Mouse (Mus musculus) small intestine, adult 2 months (tissue): ENCODE results near the gene Ccdc169. TPM values are rescaled to one million over a fixed set of nuclear protein-coding genes. Genes with fewer than 3 reads are reported as not detected.

ENCODE experiments used
- H3K27ac ChIP-seq: fragments of 200-500 bp; 2 replicates; pipeline ENCODE4 v1.5.1; 2012; ENCODE audit warnings: low read depth, low read length, control low read depth, inconsistent platforms; ENCODE audit not compliant: insufficient read depth
- H3K27me3 ChIP-seq: fragments of 200-500 bp; 2 replicates; pipeline ENCODE4 v1.6.1; 2012; ENCODE audit warnings: mild to moderate bottlenecking, moderate library complexity, low read length, inconsistent platforms; ENCODE audit not compliant: control insufficient read depth, insufficient read depth
- H3K36me3 ChIP-seq: fragments of 200-500 bp; 2 replicates; pipeline ENCODE4 v1.6.1; 2012; ENCODE audit warnings: mild to moderate bottlenecking, low read length, control low read depth, inconsistent platforms; ENCODE audit not compliant: control insufficient read depth, insufficient read depth
- H3K4me1 ChIP-seq: fragments of 200-500 bp; 2 replicates; pipeline ENCODE4 v1.6.1; 2012; ENCODE audit warnings: low read length, inconsistent platforms, mixed read lengths; ENCODE audit not compliant: control insufficient read depth, insufficient read depth, insufficient read length
- H3K4me3 ChIP-seq: fragments of 200-500 bp; 2 replicates; pipeline ENCODE4 v1.5.1; 2012; ENCODE audit warnings: low read depth, mild to moderate bottlenecking, control low read depth, inconsistent platforms, low read length, moderate library complexity
- CTCF ChIP-seq: fragments of 200-500 bp; IDR thresholded peaks from 2 replicates; pipeline ENCODE4 v1.5.1; 2012; ENCODE audit warnings: low read depth, mild to moderate bottlenecking, control low read depth, inconsistent platforms, low read length, moderate library complexity, mixed read lengths; ENCODE audit not compliant: insufficient replicate concordance, insufficient read length; ENCODE audit errors: extremely low read depth
- POLR2A ChIP-seq: fragments of 200-500 bp; IDR thresholded peaks from 2 replicates; pipeline ENCODE4 v1.6.1; 2012; ENCODE audit warnings: low read depth, mild to moderate bottlenecking, control low read depth, inconsistent platforms, low read length, moderate library complexity
- WGBS: fragments of 180-500 bp; shearing (Covaris S2); methylation state at CpG from one replicate; pipeline ENCODE4 v1.1.7; 2018; 5-methylcytosine and 5-hydroxymethylcytosine counted together
- polyA plus RNA-seq: library from polyadenylated mRNA; depleted of rRNA; stranded (reverse); fragments of >200 nt; gene quantifications from 2 replicates; pipeline ENCODE4 v1.2.3, GENCODE M21; 2012

Gene Ccdc169
- polyA plus RNA-seq, 1 experiment: not detected

- Histone ChIP-seq H3K27me3 (no peaks in the 10 kb centered on the region), H3K4me1 (no peaks in the 10 kb centered on the region), H3K36me3 (no peaks in the 10 kb centered on the region), H3K4me3 (no peak overlapping the region), H3K27ac (no peak overlapping the region)
- TF ChIP-seq CTCF (no peak), POLR2A (no peak)
- 49% methylated on average over 3 of the region's 3 CpGs for WGBS
Measured at GRCm38 (mm10) chr3:55148091-55148490, 11.0 kb downstream of the Ccdc169 start.

DNA sequence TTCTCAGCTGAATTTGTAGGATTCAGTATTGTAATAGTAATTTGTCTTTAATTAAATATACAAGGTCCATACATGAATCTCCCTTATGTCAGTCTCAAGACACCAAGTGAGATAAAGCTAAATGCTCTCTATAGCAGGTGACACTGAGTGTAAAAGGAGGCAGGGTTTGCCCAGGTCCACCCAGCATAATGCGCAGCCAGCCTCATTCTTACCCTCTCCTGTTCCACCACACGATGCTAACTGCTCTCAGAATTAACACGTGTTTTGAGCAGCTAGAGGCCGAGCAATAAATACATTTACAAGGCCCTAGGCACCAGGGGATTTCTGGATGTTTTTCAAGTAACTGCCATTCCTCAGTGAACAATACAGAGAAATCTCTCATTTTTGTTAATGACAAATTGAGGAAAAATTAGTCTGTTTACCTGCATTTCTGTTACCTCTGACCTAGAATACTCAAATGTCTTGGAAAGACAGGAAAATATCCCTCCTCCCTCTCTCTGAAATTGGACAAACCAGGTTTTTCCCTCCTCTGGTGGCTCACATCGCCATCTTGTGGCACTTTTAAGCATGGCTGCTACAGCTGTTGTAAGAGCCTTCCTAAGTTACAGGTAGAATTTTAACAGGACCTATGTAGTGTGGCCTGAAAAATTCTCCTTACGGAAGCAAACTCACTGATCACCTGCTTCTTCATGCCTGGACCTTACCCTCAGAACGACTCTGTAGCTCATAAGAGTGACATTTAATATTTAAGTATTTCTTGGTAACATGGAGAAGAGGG lies 14.7 kb downstream of the Ccdc169 start:
- H3K27ac ChIP-seq: no peak overlapping the region
- WGBS: 38% methylated on average over 7 of the region's 7 CpGs
- no peaks in the 10 kb centered on the region for H3K27me3 ChIP-seq
- TF ChIP-seq POLR2A (no peak), CTCF (no peak)
- no peak overlapping the region for H3K4me3 ChIP-seq
- no peaks in the 10 kb centered on the region for H3K4me1 ChIP-seq
- no peaks in the 10 kb centered on the region for H3K36me3 ChIP-seq

GRCm38 (mm10) chr3:55152673-55153334 lies 15.7 kb downstream of the Ccdc169 start:
- Histone ChIP-seq H3K36me3 (no peaks in the 10 kb centered on the region), H3K4me1 (no peaks in the 10 kb centered on the region), H3K27me3 (no peaks in the 10 kb centered on the region), H3K27ac (no peak overlapping the region), H3K4me3 (no peak overlapping the region)
- 61% methylated on average over 6 of the region's 6 CpGs for WGBS
- no peak for TF ChIP-seq POLR2A
- no peak for TF ChIP-seq CTCF

- 84% methylated on average over 7 of the region's 7 CpGs for WGBS
- TF ChIP-seq CTCF: no peak
- TF ChIP-seq POLR2A: no peak
- no peak overlapping the region for H3K4me3 ChIP-seq
- H3K36me3 ChIP-seq: no peaks in the 10 kb centered on the region
- H3K4me1 ChIP-seq: no peaks in the 10 kb centered on the region
- no peak overlapping the region for H3K27ac ChIP-seq
- H3K27me3 ChIP-seq: no peaks in the 10 kb centered on the region
Measured at GRCm38 (mm10) chr3:55154163-55154562, 17.0 kb downstream of the Ccdc169 start.

GRCm38 (mm10) chr3:55157413-55157812 lies 20.3 kb downstream of the Ccdc169 start:
- WGBS: 54% methylated on average over 5 of the region's 5 CpGs
- no peaks in the 10 kb centered on the region for H3K36me3 ChIP-seq
- TF ChIP-seq POLR2A: no peak
- no peak for TF ChIP-seq CTCF
- H3K27me3 ChIP-seq: no peaks in the 10 kb centered on the region
- no peaks in the 10 kb centered on the region for H3K4me1 ChIP-seq
- H3K27ac ChIP-seq: no peak overlapping the region
- no peak overlapping the region for H3K4me3 ChIP-seq

- no peak for TF ChIP-seq POLR2A
- H3K4me1 ChIP-seq: no peaks in the 10 kb centered on the region
- 45% methylated on average over 7 of the region's 7 CpGs for WGBS
- H3K4me3 ChIP-seq: no peak overlapping the region
- no peaks in the 10 kb centered on the region for H3K36me3 ChIP-seq
- no peaks in the 10 kb centered on the region for H3K27me3 ChIP-seq
- H3K27ac ChIP-seq: no peak overlapping the region
Measured at GRCm38 (mm10) chr3:55161144-55161543, 24.0 kb downstream of the Ccdc169 start.

DNA sequence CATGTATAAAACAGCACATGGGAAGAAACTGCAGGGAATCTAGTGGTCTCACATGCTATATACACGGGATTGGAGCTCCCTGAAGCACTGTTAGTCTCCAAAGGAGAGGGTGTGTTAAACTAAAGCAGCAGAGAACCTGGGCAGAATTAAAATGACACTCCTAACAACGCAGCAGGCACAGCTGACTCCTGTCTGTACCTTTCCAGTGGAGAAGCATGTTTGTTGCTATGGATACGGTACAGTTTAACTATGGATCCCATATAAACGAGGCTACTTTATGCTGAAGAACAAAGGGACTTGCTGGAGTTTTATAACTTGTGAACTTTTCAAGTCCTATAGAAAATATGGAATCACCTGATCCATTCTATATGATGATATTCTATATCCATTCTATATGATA lies 26.4 kb downstream of the Ccdc169 start:
- no peaks in the 10 kb centered on the region for H3K27me3 ChIP-seq
- H3K4me3 ChIP-seq: no peak overlapping the region
- H3K4me1 ChIP-seq: no peaks in the 10 kb centered on the region
- no peak overlapping the region for H3K27ac ChIP-seq
- TF ChIP-seq CTCF: no peak
- no peak for TF ChIP-seq POLR2A
- H3K36me3 ChIP-seq: no peaks in the 10 kb centered on the region
- WGBS: 61% methylated on average over 4 of the region's 4 CpGs
